Mouse (Mus musculus): ENCODE measurements around the gene Gm20873. TPM values are rescaled to one million over a fixed set of nuclear protein-coding genes. Genes with fewer than 3 reads are reported as not detected.
"Not testable (repeated sequence)": the region's sequence is repeated elsewhere in the genome, so short reads cannot be mapped to it uniquely, and the experiment has no call there.

Gm20873 gene
- polyA plus RNA-seq (2015; fragmentation: Nextera tagmentation; extraction: Ambion mirVana) = not detected in 2 replicates

- H3K27me3 ChIP-seq; H3K9ac ChIP-seq; H3K9me3 ChIP-seq; H3K4me2 ChIP-seq; H3K4me1 ChIP-seq; H3K27ac ChIP-seq; H3K36me3 ChIP-seq; ATAC-seq (ENCODE audit: borderline replicate concordance, extremely low read depth, low FRiP score, low TSS enrichment); H3K4me3 ChIP-seq: not testable (repeated sequence)
Measured at GRCm38 (mm10) chrY:6266798-6267197, at the start of gene Gm20873. Gene Gm20873, plus strand, starts transcription at chrY:6267098.

GRCm38 (mm10) chrY:6237895-6238294 is 29.0 kb upstream of the Gm20873 start, which contains the start of gene Gm21746:
Gene Gm21746, minus strand, starts transcription at chrY:6237995.
- not testable (repeated sequence) for H3K4me3 ChIP-seq; H3K9me3 ChIP-seq; ATAC-seq (ENCODE audit: borderline replicate concordance, extremely low read depth, low FRiP score, low TSS enrichment); H3K4me2 ChIP-seq; H3K36me3 ChIP-seq; H3K9ac ChIP-seq; H3K27ac ChIP-seq; H3K4me1 ChIP-seq; H3K27me3 ChIP-seq
- WGBS = 82% methylated on average over 2 of the region's 3 CpGs

Other genes with a start within 250 kb of the Gm20873 start
- gene Gm21746, start 29.1 kb upstream of the Gm20873 start, polyA plus RNA-seq (2015; fragmentation: Nextera tagmentation; extraction: Ambion mirVana) = not detected in 2 replicates